In the genomic region with DNA sequence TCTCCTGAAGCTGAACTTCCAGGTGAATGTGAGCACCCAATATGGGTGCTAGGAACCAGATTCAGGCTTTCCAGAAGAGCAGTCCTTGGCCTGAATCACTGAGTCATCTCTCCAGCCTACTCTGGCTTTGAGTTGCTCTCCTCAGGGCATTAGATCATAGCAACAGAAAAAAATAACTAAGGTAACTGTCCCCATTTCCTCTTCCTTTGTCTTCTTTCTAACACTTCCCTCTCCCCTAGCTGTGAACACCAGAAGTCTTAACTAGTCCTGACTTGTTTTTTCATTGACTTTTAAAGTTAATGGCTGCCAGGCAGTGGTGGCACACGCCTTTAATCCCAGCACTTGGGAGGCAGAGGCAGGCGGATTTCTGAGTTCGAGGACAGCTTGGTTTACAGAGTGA, we compare ENCODE assay signal across 35 mouse cellular contexts.
"Had no signal": no experiment of that assay in that cellular context is flagged by ENCODE, and none has a peak within 500 bp of the region (broad histone marks: within the 10 kb centered on the region; RNA-seq: fewer than 3 reads in every experiment).

No protein-coding gene starts in this region.

- H3K4me1 ChIP-seq: heart, embryonic 10.5 days; hindbrain, embryonic 10.5 days; hindbrain, embryonic 12.5 days; hindbrain, embryonic 13.5 days; hindbrain, embryonic 15.5 days; intestine, embryonic 15.5 days had no signal

- H3K9me3 ChIP-seq: heart, embryonic 10.5 days; heart, embryonic 13.5 days; heart, embryonic 15.5 days; hindbrain, embryonic 10.5 days; hindbrain, embryonic 12.5 days; hindbrain, embryonic 13.5 days; hindbrain, embryonic 15.5 days; intestine, embryonic 15.5 days; kidney, embryonic 15.5 days had no signal

- H3K27me3 ChIP-seq: heart, embryonic 13.5 days; heart, embryonic 15.5 days; intestine, embryonic 15.5 days; kidney, embryonic 15.5 days had no signal

- DNase-seq: heart, postnatal 10 days; heart, postnatal 14 days; heart, postnatal 36 days; heart, postnatal 4 days; kidney, adult 11 months; kidney, adult 18-20 months; kidney, adult 2 months; kidney, adult 8-10 months; kidney, adult 9 months; kidney, postnatal 10 days; kidney, postnatal 14 days; kidney, postnatal 25 days; kidney, postnatal 36 days; kidney, postnatal 4 days; layer of hippocampus, adult 9-11 months; layer of hippocampus, postnatal 36 days had no signal

- H3K4me2 ChIP-seq: heart, embryonic 11.5 days; heart, embryonic 13.5 days; heart, embryonic 15.5 days; hindbrain, embryonic 12.5 days; hindbrain, embryonic 13.5 days; hindbrain, embryonic 14.5 days; hindbrain, embryonic 15.5 days; intestine, embryonic 15.5 days; kidney, embryonic 15.5 days had no signal

- ATAC-seq: hindbrain, embryonic 16.5 days; hindbrain, postnatal 0 days; inflammation-experienced regulatory T-cells, adult 6 months; intestine, embryonic 15.5 days; intestine, embryonic 16.5 days; intestine, postnatal 0 days had no signal

- H3K4me3 ChIP-seq: heart, embryonic 10.5 days; heart, embryonic 13.5 days; heart, embryonic 15.5 days; hindbrain, embryonic 10.5 days; hindbrain, embryonic 12.5 days; hindbrain, embryonic 13.5 days; hindbrain, embryonic 15.5 days; intestine, embryonic 15.5 days; kidney, embryonic 15.5 days; layer of hippocampus, adult 2 months; left cerebral cortex, adult 2 months had no signal

- H3K27ac ChIP-seq: heart, embryonic 10.5 days; heart, embryonic 13.5 days; heart, embryonic 15.5 days; hindbrain, embryonic 10.5 days; hindbrain, embryonic 12.5 days; hindbrain, embryonic 13.5 days; hindbrain, embryonic 14.5 days; hindbrain, embryonic 15.5 days; hindbrain, postnatal 0 days; intestine, embryonic 15.5 days; kidney, embryonic 15.5 days; kidney, postnatal 0 days; layer of hippocampus, adult 2 months; left cerebral cortex, adult 2 months had no signal

- H3K36me3 ChIP-seq: heart, embryonic 10.5 days; heart, embryonic 13.5 days; heart, embryonic 15.5 days; hindbrain, embryonic 10.5 days; hindbrain, embryonic 12.5 days; hindbrain, embryonic 13.5 days; hindbrain, embryonic 15.5 days; intestine, embryonic 15.5 days; kidney, embryonic 15.5 days had no signal

- H3K9ac ChIP-seq: heart, embryonic 13.5 days; heart, embryonic 15.5 days; hindbrain, embryonic 12.5 days; hindbrain, embryonic 13.5 days; hindbrain, embryonic 14.5 days; hindbrain, embryonic 15.5 days; intestine, embryonic 15.5 days; kidney, embryonic 15.5 days had no signal
